Mouse (Mus musculus): ENCODE results near the gene Mark2. TPM values are rescaled to one million over a fixed set of nuclear protein-coding genes. Genes with fewer than 3 reads are reported as not detected.

Gene Mark2
- total RNA-seq, 2 experiments from 2014 or later, result 111 to 118 TPM

DNA sequence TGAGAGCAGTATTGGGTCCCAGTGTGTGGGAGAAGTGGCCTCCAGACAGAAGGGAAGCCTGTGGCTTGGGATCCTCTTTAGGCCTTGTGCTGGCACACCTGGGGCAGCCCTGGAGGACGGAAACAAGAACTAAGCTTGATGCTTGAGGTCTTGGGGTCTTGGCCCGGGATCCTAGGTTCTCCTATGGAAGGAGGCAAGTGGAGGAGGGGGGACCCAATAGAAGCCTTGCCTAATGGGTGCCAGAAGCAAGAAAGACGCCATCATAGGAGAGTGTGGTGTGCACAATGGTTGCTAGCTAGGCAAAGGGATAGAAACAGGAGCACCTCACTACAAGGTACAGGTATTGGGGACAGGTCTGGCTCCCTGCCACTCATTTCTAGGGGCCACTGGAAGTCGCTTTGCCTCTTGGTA lies 75.2 kb downstream of the Mark2 start:
- DNase-seq, result peak in 1 of 2 experiments; percentile 7

DNA sequence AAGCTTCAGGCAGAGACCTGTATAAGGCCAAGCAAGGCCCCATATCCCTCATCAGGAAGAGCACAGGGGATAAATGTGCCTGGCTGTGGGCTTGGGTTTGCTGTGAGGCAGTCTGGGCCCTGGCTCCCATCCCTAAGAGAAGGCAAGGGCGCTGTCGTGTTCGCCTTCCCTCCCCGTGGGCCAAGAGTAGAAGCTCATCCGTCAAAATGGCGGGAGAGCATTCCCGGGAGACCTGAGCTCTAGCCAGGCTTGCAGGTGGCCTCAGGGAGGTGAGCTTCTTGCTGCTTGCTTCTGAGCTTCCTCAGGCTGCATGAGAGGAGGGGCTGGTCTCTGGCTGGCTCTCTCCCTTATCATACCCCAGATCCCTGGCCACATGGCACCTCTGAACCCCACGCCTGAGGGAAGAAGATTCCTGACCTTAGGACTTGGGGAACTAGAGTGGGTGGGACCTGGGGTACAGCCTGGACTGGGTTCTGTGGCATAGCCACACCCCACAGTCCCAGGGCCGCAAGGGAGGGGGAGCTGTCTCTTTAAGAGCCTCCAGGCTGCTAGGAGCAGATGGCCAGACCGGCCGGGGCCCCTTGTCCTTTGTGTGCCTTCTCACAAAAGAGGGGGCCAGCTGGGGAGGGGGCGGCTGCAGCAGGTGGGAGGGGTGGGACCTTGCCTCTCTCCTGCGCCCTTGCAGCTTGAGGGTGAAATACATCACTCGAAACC lies 76.0 kb downstream of the Mark2 start:
- DNase-seq, result no peak

DNA sequence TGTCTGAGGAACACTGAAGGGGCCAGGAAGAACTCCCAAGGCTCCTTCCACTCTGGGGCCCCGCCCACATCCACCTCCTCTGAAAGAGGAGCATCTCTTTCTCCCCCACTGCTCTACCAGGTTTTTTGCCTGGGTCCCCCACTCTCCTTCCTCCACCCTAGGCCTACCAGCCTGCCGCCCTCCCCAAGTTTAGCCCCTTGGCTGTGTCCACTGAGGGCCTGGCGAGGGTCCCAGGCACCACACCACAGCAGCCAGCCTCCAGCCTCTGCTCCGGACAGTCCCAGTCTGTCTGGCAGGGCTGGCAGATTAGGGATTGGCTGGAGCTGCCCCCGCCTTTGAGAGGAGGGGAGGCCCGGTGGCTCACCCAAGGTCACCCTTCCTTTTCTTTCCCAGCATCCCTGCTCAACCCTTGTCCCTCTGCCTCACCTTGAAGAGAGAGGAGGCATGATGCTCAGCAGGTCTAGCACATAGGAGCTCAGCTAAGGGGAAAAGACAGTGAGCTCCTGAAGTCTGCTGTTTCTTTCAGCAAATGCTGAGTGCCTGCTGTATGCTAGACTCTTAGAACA lies 76.8 kb downstream of the Mark2 start:
- DNase-seq, result peak in 1 of 2 experiments; percentile 27

DNA sequence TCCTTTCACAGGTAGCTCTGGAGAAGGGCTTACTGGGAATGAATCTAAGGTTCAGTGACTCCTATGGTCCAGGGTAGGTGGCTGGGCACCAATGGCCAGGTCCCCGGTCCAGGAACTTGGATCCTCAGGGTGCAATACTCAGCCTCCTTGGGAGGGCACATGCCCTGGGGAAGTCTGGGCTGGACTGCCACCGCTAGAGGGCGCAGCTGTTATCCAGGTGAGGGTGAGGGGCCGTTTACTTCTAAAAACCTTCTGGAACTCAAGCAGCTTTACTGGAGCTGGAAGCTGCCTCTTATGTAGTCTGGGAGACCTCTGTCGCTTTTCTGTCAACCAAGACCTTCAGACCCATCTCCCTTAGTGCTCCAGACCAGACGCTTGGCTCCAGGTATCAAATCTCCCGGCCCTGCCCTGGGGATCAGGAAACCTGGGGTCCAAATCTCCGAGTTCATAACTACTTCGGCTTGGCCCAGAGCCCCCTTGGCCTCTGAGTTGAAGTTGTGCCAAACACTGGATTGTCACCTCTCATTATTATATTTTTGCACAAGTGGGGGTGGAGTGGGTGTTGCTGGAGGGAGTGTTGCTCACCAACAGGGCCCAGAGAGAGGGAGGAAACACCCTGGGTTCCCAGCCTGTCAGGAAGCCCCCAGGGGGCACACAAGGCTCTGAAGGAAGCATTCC lies 77.4 kb downstream of the Mark2 start:
- DNase-seq, result peak in 1 of 2 experiments; percentile 67

DNA sequence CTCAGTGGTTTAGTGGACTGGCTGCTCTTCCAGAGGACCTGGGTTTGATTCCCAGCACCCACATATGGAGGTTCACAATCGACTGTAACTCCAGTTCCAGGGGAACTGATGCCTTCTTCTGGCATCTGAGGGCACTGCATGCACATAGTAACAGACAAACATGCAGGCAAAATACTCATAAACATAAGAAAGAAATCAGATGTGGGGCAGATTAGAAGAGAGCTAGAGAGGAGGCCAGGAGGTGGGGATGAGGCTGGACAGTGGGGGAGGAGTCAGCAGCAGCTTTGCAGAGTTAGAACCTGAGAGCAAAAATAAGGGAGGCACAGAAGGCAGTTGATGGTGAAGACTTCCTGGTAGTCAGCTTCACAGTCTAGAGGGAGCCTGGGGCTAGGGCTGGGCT lies 79.1 kb downstream of the Mark2 start:
- DNase-seq, result no peak

DNA sequence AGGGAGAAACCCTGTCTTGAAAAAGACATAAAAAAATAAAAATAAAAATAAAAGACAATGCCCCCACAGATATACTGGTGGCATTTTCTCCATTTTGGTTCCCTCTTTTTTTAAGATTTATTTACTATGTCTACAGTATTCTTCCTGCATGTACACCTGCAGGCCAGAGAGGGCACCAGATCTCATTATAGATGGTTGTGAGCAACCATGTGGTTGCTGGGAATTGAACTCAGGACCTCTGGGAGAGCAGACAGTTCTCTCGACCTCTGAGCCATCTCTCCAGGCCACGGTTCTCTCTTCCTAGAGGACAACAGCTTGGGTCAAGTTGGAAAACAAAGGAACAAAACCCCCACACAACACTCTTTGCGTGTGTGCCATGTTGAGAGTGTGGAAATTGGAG lies 79.7 kb downstream of the Mark2 start:
- no peak for DNase-seq

DNA sequence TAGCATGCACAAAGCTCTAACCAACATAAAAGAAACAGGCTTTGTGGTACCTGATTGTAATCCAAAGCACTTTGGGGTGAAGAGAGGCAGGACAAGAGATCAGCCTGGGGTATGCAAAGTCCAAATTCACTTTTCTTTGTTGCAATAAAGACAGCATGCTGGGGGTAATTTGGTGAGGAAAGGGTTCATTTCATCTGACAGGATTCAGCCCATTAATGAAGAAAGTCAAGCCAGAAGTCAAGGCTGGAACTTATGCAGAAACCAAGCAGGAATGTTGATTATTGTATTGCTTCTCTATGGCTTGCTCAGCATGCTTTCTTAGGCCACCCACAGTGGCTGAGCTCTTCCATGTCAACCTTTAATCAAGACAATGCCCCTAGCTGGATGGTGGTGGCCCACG lies 80.2 kb downstream of the Mark2 start:
- no peak for DNase-seq

DNA sequence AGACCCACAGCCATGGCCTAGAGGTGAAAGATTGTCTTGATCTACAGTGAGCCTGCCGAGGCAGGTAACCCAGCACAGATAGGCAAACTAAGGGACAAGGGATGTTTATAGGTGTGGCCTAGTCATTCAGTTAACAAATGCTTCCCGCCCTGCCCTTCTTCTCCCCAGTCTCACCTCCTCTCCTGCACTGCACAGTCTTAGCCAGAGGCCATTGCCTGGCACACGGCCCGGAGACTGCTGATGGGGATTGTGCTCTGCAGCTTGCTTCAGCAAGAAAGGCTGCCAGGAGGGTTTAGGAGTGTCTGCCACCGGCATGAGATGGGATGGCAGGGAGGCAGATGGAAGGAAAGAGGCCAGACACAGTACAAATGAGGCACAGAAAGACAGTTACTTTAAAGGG lies 83.8 kb downstream of the Mark2 start:
- no peak for DNase-seq

DNA sequence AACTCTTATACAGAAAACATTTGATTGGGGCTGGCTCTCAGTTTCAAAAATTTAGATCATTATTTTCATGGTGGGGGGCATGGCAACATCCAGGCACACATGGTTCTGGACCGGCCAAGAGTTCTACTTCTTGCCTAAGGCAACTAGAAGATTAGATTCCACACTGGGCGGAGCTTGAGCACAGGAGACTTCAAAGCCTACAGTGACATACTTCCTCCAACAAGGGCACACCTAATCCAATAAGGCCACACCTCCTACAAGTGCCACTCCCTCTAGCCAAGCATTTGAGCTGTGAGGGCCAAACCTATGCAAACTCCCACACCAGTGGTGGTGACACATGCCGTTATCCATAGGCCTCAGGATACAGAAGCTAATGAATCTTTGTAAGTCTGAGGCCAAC lies 95.6 kb downstream of the Mark2 start:
- no peak for DNase-seq

DNA sequence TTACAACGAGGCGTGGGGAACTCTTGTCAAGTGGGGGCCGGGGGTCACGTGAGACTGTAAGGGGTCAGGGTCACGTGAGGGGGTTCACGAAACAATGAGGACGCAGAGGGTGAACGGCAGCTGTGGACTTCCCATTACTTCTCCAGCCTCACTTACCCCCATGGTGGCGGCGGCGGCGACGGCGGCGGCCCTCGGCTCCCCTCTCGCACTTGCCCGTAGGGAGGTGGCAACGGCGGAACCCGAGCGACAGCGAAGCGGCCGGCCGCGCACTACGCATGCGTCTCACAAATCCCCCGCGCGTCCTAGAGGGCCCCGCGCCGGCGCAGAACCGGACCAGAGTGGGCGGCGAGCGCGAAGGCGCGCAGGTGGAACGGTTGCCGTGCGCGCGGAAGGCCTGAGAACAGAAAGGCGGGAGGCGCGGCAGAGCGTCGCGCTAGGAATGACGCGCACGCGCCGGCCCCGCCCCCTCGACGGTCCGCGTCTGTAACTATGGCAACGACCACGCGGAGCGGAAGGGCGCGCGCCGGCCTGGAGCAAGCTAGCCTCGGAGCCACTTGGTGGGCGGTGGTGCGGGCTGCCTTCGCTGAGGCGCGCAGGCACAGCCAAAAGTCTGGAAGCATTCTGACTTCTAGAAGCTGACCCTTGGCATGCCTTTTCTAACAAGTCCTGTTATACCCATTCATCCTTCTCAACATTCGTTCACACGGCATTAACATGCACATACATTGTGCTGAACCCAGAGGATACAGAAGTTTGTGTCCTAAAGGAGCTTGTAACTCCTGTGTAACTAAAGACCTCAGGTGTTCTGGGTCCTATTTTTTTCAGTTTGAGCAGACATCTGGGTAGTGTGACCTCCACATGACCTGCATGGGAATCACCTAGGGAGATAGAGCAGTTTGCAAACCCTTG lies 100.6 kb downstream of the Mark2 start, which contains the start of gene Naa40:
Gene Naa40 (minus strand): TSS at position 402 of the 909 bp plus-strand sequence.
- DNase-seq, result peak; percentile 89 to 90

DNA sequence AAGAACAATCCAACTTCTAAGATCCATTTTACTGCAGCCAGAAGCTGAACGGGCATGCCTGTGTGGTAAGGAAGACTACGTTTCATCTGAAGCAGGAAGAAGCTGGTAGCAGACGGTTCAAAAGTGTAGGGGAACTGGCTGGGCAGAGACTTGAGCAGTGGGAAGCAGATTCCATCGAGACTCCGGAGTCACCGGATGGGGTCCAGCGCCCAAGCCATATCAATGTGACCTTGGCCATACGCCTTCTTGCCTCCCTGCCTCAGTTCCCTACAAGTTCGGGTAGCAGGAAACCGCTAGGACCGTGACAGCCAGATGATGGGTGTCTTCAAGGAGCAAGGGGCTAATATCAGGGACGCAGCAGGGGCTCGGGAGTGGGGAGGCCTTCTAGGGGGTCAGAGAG lies 101.4 kb downstream of the Mark2 start:
- no peak for DNase-seq

DNA sequence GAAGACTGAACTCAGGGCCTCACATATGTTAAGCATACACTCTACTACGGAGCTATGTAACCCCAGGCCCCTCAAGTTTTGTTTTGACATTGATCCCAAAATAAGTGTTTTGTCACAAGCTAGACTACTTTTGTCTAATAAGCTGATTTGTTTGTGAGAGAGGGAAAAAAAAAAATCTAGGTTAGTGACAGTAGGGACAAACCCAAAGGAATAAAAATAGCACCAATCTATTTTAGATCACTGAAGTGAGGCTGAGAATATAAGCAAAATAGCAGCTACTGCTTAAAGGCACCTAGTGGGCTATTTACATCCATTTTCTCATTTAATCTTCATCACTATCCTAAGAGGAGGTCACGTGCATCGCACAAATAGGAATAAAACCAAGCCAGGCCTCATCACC lies 102.1 kb downstream of the Mark2 start:
- DNase-seq, result no peak

DNA sequence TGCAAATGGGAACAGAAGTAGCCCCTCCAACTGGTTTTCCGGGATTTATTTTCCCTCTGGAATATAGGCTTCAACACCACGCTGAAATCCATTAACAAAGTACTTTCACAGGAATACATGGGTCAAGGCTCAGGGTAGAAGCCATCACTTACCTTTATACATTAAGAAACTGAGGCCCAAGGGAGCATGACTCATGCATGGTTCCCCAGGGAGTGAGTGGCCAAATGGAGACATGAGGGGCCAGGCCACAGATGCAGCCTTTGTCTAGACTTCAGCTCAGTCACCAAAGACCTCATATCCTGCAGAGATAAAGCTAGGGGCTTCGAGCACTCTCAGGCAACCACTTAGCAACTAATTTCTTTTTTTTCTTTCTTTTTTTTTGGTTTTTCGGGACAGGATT lies 104.9 kb downstream of the Mark2 start:
- DNase-seq, result no peak

DNA sequence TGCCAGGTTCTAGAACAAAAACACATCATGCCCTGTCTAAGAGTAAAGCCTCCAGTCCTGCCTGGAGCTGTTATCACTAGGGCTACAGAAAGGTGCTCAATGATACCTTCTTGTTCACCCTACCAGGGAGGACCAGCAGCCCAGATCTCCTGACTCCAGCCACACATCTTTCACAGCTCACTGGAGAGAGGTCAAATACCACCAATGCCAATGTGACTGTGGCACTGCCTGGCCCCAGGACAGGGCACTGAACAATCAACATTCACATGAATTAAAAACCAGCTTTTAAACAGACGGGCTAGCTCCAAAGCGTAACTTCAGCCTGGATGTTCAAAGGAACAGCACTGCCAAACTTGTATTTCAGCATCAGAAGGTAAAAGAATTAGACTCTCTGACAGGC lies 105.6 kb downstream of the Mark2 start:
- DNase-seq, result no peak

DNA sequence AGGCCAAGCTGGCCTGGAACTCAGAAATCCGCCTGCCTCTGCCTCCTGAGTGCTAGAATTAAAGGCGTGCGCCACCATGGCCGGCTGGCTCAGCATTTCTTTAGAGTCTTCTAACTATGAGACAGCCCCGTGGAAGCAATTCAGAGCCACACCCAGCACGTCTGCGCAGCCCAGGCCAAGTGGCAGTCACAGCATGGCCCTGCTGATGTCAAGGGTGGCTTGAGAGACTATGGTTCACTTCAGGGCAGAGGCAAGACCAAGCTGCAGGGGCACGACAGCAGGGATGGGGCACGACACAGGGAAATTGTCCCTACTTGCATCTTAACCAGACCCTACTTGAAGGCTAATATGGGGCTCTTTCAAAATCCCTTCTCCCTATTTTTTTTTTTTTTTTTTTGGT lies 106.2 kb downstream of the Mark2 start:
- no peak for DNase-seq

DNA sequence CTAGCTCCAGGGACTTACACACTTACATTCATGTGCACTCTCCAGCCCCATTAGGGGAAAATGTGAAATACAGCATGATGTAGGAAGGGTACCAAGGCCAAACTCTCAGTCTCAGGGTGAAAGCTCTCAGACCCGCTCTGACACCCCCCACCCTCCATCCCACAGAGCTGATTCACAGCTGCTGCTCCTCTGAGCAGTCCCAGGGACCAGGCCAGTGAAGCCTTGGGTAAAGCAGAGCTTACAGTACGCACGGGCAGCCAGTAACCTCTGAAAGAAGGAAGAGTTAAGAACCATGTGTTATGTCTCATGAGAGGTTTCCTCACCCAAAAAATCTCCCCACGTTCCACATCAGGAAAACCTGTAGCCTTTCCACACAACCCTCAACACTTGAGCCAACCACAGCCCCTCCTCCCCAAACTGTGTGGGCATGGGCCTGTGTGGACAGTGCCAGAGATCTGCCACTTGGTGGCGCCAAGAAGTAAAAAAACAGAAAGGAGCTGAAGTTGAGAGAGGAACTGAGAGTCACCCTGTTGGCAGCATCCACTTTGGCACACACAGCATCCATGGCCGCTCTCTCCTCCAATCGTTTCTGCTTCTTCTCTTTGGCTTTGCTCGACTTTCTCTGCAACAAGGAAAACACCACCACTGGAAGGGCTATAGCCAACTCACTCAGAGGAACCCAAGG lies 107.0 kb downstream of the Mark2 start:
- DNase-seq, result peak; percentile 83 to 85

DNA sequence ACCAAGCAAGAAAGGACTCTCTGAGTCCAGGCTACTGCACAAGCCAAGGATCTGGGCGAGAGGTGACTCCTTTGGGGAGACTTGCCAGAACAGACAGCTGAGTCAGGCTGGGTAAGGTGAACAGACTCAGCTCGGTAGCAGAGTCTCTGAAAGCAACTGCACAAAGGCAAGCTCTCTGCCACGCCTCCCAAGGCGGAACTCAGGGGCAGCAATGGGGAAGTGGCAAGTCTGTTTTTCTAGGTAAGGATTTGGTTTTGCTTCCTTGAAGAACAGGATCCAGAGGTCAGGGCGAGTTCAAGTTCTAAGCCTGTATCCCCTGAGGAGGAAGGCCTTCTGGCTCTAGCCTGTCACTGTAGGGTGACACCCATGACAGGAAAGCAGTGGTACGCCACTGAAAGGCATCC lies 115.1 kb downstream of the Mark2 start:
- no peak for DNase-seq

Other genes starting within 250 kb of the Mark2 start
- 10 to 100 TPM; 18.4 to 18.6 TPM for gene Flrt1, start 236.1 kb downstream of the Mark2 start, total RNA-seq (2021)
- 100 to 1,000 TPM; 282 to 286 TPM for gene Otub1, start 135.5 kb downstream of the Mark2 start, total RNA-seq (2021)
- gene Cox8a, start 124.2 kb downstream of the Mark2 start, total RNA-seq (2021), result 1,000 to 10,000 TPM; 1,005 to 1,018 TPM
- gene Naa40, start 100.7 kb downstream of the Mark2 start, total RNA-seq (2021), result 10 to 100 TPM; 31.6 to 38.6 TPM
- gene Rcor2, start 74.5 kb downstream of the Mark2 start, total RNA-seq (2021), result 10 to 100 TPM; 17.5 to 18.7 TPM
- 10 to 100 TPM; 31.8 to 36.9 TPM for gene Spindoc, start 41.1 kb upstream of the Mark2 start, total RNA-seq (2021)
- gene 2700081O15Rik, start 75.8 kb upstream of the Mark2 start, total RNA-seq (2021), result 10 to 100 TPM; 46.9 to 54.4 TPM
- 100 to 1,000 TPM; 737 to 795 TPM for gene Rtn3, start 141.4 kb upstream of the Mark2 start, total RNA-seq (2021)
- gene Atl3, start 152.2 kb upstream of the Mark2 start, total RNA-seq (2021), result 10 to 100 TPM; 21.1 to 23.3 TPM
- 10 to 100 TPM; 28.3 to 28.8 TPM for gene Pla2g16, start 215.6 kb upstream of the Mark2 start, total RNA-seq (2021)